Mouse (Mus musculus) C2C12 (cell line): ENCODE results near the gene Nptxr. TPM values are rescaled to one million over a fixed set of nuclear protein-coding genes. Genes with fewer than 3 reads are reported as not detected.

ENCODE experiments used
- H3K27me3 ChIP-seq: one replicate; pipeline ENCODE4 v1.6.1; 2011; ENCODE audit not compliant: control insufficient read depth, insufficient read depth, insufficient read length
- H3K36me3 ChIP-seq: one replicate; pipeline ENCODE4 v1.6.1; 2011; ENCODE audit not compliant: control insufficient read depth, insufficient read depth
- H3K4me3 ChIP-seq: one replicate; pipeline ENCODE4 v1.5.1; 2011; ENCODE audit warnings: mild to moderate bottlenecking, control low read depth; ENCODE audit not compliant: poor library complexity, insufficient read depth, severe bottlenecking
- H3K79me2 ChIP-seq: one replicate; pipeline ENCODE4 v1.6.1; 2011; ENCODE audit not compliant: control insufficient read depth, insufficient read depth
- H3K79me3 ChIP-seq: one replicate; pipeline ENCODE4 v1.6.1; 2011; ENCODE audit warnings: low read depth, control low read depth
- H3ac ChIP-seq: one replicate; pipeline ENCODE3; 2011; ENCODE audit warnings: low read depth; ENCODE audit not compliant: control insufficient read depth, insufficient read length
- CEBPB ChIP-seq: IDR thresholded peaks from one replicate; pipeline ENCODE4 v1.6.1; 2011; ENCODE audit warnings: low read depth, mild to moderate bottlenecking, control low read depth, moderate library complexity
- CTCF ChIP-seq: IDR thresholded peaks from one replicate; pipeline ENCODE4 v1.5.1; 2011; ENCODE audit not compliant: control insufficient read depth, insufficient read depth, insufficient read length
- FOSL1 ChIP-seq: IDR thresholded peaks from one replicate; pipeline ENCODE4 v1.8.0; 2011; ENCODE audit warnings: mild to moderate bottlenecking, low read length; ENCODE audit not compliant: poor library complexity, insufficient read depth, severe bottlenecking
- MAX ChIP-seq: IDR thresholded peaks from one replicate; pipeline ENCODE4 v1.6.1; 2011; ENCODE audit warnings: mild to moderate bottlenecking, control low read depth
- MYOD1 ChIP-seq: IDR thresholded peaks from one replicate; pipeline ENCODE4 v1.6.1; 2011; ENCODE audit warnings: low read depth; ENCODE audit not compliant: control insufficient read depth, insufficient read length
- MYOG ChIP-seq: IDR thresholded peaks from one replicate; pipeline ENCODE4 v1.6.1; 2011; ENCODE audit not compliant: control insufficient read depth, insufficient read length; ENCODE audit errors: extremely low read depth
- USF1 ChIP-seq: IDR thresholded peaks from one replicate; pipeline ENCODE4 v1.6.1; 2011; ENCODE audit warnings: low read depth, mild to moderate bottlenecking, control low read depth, moderate library complexity
- polyA plus RNA-seq: library from polyadenylated mRNA; unstranded; fragments of >200 nt; fragmentation: generic; extraction: Trizol; gene quantifications from one replicate; pipeline ENCODE4 v1.2.1, GENCODE M21; 2012; ENCODE audit warnings: missing spikeins

The Nptxr gene
- polyA plus RNA-seq, 1 experiment = 26.6 TPM

DNA sequence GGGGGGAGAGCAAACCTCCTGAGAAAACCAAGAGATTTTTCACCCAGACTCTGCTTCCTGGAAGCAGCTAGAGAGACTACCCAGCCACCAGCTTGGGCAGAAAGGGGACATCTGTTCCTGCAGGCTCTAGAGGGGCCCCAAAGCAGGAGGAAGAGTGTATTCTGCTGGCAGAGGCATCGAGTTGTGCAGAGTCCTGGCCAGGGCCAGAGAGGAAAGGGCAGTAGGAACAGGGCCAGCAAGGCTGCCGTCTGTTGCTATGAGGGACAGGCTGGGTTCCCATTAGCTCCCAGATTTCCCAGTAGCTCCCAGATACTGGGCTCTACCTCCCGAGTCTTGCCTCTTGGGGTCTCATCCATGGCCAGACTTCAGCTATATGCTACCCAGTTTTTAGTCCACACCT lies 5.5 kb upstream of the Nptxr start:
- no peaks in the 10 kb centered on the region for H3K27me3 ChIP-seq
- H3K79me2 ChIP-seq = no peaks in the 10 kb centered on the region
- no peaks in the 10 kb centered on the region for H3K36me3 ChIP-seq
- no peaks in the 10 kb centered on the region for H3K79me3 ChIP-seq
- TF ChIP-seq MYOG (no peak), CEBPB (no peak), MAX (no peak), CTCF (no peak), USF1 (no peak), MYOD1 (no peak), FOSL1 (no peak)
- H3ac ChIP-seq = no peak overlapping the region
- no peak overlapping the region for H3K4me3 ChIP-seq

DNA sequence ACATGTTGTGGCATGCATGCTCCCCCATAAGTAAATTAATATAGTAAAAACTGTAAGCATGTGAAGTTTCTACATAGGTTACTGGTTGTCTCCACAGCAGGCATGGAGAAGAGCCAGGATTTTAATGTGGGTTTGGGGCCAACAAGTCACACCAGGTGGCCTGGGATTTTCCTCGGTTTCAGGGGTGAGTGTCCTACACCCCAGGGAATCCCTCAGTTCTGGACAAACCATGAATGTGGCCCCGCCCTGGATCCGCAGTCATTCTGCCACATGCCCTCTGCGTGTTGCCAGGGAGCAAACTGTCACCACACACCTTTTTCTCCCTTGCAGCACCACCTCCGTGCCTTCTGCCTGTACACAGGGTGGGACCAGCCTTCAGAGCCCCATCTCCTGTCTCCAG lies 4.1 kb upstream of the Nptxr start:
- TF ChIP-seq MAX (no peak), FOSL1 (no peak), CEBPB (no peak), MYOG (no peak)
- H3K79me2 ChIP-seq = peaks cover 4% of the 10 kb centered on the region
- H3ac ChIP-seq = no peak overlapping the region
- no peaks in the 10 kb centered on the region for H3K79me3 ChIP-seq
- no peaks in the 10 kb centered on the region for H3K36me3 ChIP-seq
- H3K27me3 ChIP-seq = no peaks in the 10 kb centered on the region
- no peak overlapping the region for H3K4me3 ChIP-seq

DNA sequence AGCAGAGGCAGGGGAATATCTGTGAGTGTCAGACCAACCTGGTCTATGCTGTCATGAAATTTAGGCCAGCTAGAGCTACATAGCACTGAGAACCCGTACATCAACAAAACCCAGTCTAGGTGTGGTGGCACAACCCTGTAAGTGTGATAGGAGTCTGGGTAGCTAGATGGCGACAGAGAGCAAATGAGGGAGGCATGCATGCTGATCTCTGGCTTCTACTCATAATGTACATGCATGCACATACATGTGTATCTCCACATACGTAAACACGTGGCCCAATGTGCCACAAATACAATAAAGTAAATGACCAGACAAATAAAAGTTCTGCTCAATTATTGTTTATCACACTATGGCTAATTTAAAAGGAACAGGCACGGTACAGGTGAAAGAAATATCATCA lies 3.5 kb upstream of the Nptxr start:
- TF ChIP-seq MYOG (no peak), FOSL1 (no peak), CTCF (peak; percentile 83), MAX (peak; percentile 63), CEBPB (no peak)
- peaks cover 10% of the 10 kb centered on the region for H3K79me2 ChIP-seq
- no peaks in the 10 kb centered on the region for H3K27me3 ChIP-seq
- H3K36me3 ChIP-seq = no peaks in the 10 kb centered on the region
- no peaks in the 10 kb centered on the region for H3K79me3 ChIP-seq
- H3K4me3 ChIP-seq = no peak overlapping the region
- no peak overlapping the region for H3ac ChIP-seq

DNA sequence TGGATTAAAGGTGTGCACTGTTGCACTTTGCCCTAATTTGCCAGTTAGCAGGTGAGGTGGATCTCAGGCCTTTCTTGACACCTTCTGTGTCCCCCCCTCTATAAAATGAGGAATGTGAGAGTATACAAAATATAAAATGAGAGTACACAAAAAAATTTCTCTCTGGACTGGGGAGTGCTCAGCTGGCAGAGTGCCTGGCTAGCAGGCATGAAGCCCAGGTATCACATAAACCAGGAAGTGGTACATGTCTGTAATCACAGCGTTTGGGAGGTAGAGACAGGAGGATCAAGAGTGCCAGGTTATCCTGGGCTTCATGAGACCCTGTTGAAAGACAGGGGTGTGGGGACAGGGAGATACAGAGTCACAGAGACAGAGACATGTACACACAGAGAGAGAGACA lies 2.5 kb upstream of the Nptxr start:
- TF ChIP-seq USF1 = no peak
- no peak for TF ChIP-seq FOSL1
- no peak for TF ChIP-seq MYOG
- H3K27me3 ChIP-seq = no peaks in the 10 kb centered on the region
- peaks cover 20% of the 10 kb centered on the region for H3K79me2 ChIP-seq
- H3ac ChIP-seq = no peak overlapping the region
- no peaks in the 10 kb centered on the region for H3K79me3 ChIP-seq
- no peaks in the 10 kb centered on the region for H3K36me3 ChIP-seq
- no peak overlapping the region for H3K4me3 ChIP-seq

DNA sequence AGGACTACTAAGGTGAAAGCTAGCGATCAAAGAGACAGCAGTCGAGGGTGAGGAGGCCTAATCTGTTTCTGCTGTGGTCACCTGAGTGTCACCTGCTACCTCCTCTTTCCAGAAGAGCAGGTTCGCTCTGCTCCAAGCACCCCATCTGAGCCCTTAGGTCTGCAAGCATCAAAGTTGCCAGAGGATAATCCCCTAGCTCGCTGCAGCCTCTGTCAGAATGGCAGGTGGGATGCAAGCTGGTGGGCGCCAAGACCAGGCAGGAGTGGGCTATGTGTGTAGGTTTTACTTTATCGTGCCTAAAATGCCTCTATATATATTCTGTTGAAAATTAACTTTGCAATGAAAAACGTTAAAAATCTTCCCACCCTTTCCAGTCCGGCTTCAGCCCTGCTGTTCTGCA lies 680 bp upstream of the Nptxr start:
- H3K79me3 ChIP-seq = no peaks in the 10 kb centered on the region
- peaks cover 29% of the 10 kb centered on the region for H3K79me2 ChIP-seq
- no peak overlapping the region for H3K4me3 ChIP-seq
- H3K36me3 ChIP-seq = no peaks in the 10 kb centered on the region
- no peak for TF ChIP-seq FOSL1
- no peak for TF ChIP-seq USF1
- TF ChIP-seq CEBPB = no peak
- no peak for TF ChIP-seq MAX
- no peak for TF ChIP-seq MYOG
- no peak for TF ChIP-seq CTCF
- no peaks in the 10 kb centered on the region for H3K27me3 ChIP-seq
- peak overlapping the region; percentile 75 for H3ac ChIP-seq

DNA sequence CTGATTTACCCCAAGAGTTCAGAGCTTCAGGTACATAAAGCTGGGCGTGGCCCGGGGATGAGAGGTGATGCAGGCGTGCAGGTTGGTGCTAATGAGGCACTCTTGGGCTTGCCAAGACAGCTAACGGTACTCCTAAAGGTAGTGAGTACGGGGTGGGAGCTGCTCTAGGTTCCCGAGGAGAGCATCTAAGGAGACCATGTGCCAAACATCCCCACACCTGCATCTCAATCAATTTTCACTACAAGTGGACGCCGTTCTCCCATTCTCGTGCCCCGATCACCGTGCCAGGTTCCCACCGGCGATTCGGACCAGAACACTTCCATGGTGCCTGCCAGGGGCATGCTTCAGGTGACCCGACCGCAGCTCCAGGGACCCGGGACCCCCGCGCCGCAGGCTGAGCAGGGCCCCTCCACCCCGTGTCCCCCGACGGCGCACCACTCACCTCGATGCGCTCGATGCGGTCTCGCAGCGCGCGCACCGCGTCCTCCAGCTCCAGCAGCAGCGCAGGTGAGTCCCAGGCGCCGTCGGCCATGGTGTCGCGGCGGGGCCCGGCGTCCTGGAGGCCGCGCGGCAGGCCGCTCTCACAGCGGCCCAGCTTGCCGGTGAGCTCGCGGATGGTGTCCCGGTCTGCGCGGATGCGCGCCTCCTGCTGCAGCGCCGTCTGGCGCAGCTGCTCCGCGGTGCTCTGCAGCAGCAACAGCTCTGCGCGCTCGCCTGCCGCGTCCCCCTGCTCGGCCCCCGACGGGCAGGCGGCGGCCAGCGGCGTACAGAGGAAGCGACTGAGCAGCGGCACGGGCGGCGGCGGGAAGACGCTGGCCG lies 824 bp downstream of the Nptxr start:
- Histone ChIP-seq H3K79me3 (no peaks in the 10 kb centered on the region), H3K27me3 (no peaks in the 10 kb centered on the region), H3ac (peak overlapping the region; percentile 75), H3K79me2 (peaks cover 34% of the 10 kb centered on the region), H3K36me3 (no peaks in the 10 kb centered on the region), H3K4me3 (peak overlapping the region; percentile 51)
- TF ChIP-seq USF1 (no peak), CTCF (peak; percentile 82)
